Mouse (Mus musculus) lung, adult 2 months (tissue): ENCODE data around the gene Rad1.

Experiments used
- CTCF ChIP-seq: fragments of 200-500 bp; IDR thresholded peaks from 2 replicates; pipeline ENCODE4 v1.5.1; 2011; ENCODE audit warnings: mild to moderate bottlenecking, low read length, control low read depth; ENCODE audit not compliant: insufficient read depth
- POLR2A ChIP-seq: fragments of 200-500 bp; IDR thresholded peaks from 2 replicates; pipeline ENCODE4 v1.6.1; 2011; ENCODE audit warnings: low read depth, mild to moderate bottlenecking, control low read depth, low read length, borderline replicate concordance; ENCODE audit errors: extremely low read depth

DNA sequence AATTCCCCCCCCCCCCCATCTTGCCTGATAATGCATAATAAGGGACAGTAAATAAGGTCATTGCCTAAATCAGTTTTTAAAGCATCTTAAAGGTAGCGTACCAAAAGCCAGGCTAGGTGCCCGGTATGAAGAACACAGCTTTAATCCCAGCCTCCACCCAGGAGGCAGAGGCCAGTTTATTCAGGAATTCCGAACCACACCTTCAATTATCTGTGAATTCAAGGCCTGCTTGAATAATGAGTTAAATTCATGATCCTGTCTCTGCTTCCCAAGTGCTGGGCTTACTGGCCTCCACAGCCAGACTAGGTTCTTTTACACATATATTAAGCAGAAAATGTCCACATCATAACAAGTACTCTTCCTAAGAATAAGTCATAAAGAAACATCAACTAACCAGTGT lies 14.9 kb upstream of the Rad1 start:
- TF ChIP-seq POLR2A (no peak), CTCF (no peak)
